Mouse (Mus musculus): Measurements from ENCODE around the gene Pfkfb3. TPM values are rescaled to one million over a fixed set of nuclear protein-coding genes. Genes with fewer than 3 reads are reported as not detected.
A peak's percentile ranks its signal among the peaks of the same experiment; 100 is the strongest.

The Pfkfb3 gene
- 23.4 and 24.8 TPM in 2 replicates for polyA plus RNA-seq (2015; fragmentation: Nextera tagmentation; extraction: Ambion mirVana)

- ATAC-seq = peak; percentile 90
- Histone ChIP-seq H3K27ac (no peak within 1 kb of the TSS), H3K9me3 (no peaks in the 10 kb centered on the region), H3K4me3 (replicated peaks) (peak within 1 kb of the TSS; percentile 57), H3K36me3 (no peaks in the 10 kb centered on the region), H3K27me3 (peaks cover 34% of the 10 kb centered on the region), H3K9ac (replicated peaks) (peak within 1 kb of the TSS; percentile 71), H3K4me1 (replicated peaks) (peaks cover 19% of the 10 kb centered on the region), H3K4me2 (replicated peaks) (peak within 1 kb of the TSS; percentile 92)
- WGBS = 1% methylated on average over 67 of the region's 67 CpGs
Observed at GRCm38 (mm10) chr2:11553471-11554400, at the start of gene Pfkfb3. Pfkfb3 (minus strand) TSS chr2:11554077.

GRCm38 (mm10) chr2:11602506-11603489 lies 48.9 kb upstream of the Pfkfb3 start:
- no peaks in the 10 kb centered on the region for H3K9me3 ChIP-seq
- H3K4me1 ChIP-seq (replicated peaks) = peaks cover 12% of the 10 kb centered on the region
- ATAC-seq = peak; percentile 99
- H3K4me3 ChIP-seq (replicated peaks) = peak overlapping the region; percentile 95
- peak overlapping the region; percentile 95 for H3K4me2 ChIP-seq (replicated peaks)
- under 1% methylated on average over 78 of the region's 78 CpGs for WGBS
- H3K9ac ChIP-seq (replicated peaks) = peak overlapping the region; percentile 98
- peaks cover 27% of the 10 kb centered on the region for H3K36me3 ChIP-seq
- H3K27ac ChIP-seq = peak overlapping the region; percentile 83
- H3K27me3 ChIP-seq = no peaks in the 10 kb centered on the region

- WGBS = 86% methylated on average over 6 of the region's 6 CpGs
- ATAC-seq = no peak
- peak overlapping the region; percentile 98 for H3K9ac ChIP-seq (replicated peaks)
- H3K4me2 ChIP-seq (replicated peaks) = peak overlapping the region; percentile 95
- no peaks in the 10 kb centered on the region for H3K27me3 ChIP-seq
- H3K9me3 ChIP-seq = no peaks in the 10 kb centered on the region
- peak overlapping the region; percentile 95 for H3K4me3 ChIP-seq (replicated peaks)
- H3K36me3 ChIP-seq = peaks cover 37% of the 10 kb centered on the region
- H3K27ac ChIP-seq = no peak overlapping the region
- peaks cover 12% of the 10 kb centered on the region for H3K4me1 ChIP-seq (replicated peaks)
Observed at GRCm38 (mm10) chr2:11601795-11602194, 47.9 kb upstream of the Pfkfb3 start.

- H3K36me3 ChIP-seq = peaks cover 69% of the 10 kb centered on the region
- no peak overlapping the region for H3K9ac ChIP-seq (replicated peaks)
- H3K4me2 ChIP-seq (replicated peaks) = no peak overlapping the region
- no peak overlapping the region for H3K4me3 ChIP-seq (replicated peaks)
- WGBS = 97% methylated on average over 7 of the region's 7 CpGs
- peaks cover 12% of the 10 kb centered on the region for H3K4me1 ChIP-seq (replicated peaks)
- H3K27ac ChIP-seq = no peak overlapping the region
- ATAC-seq = no peak
- no peaks in the 10 kb centered on the region for H3K9me3 ChIP-seq
- no peaks in the 10 kb centered on the region for H3K27me3 ChIP-seq
Observed at GRCm38 (mm10) chr2:11597906-11598305, 44.0 kb upstream of the Pfkfb3 start.

GRCm38 (mm10) chr2:11596690-11597089 lies 42.8 kb upstream of the Pfkfb3 start:
- H3K36me3 ChIP-seq = peaks cover 81% of the 10 kb centered on the region
- peaks cover 4% of the 10 kb centered on the region for H3K4me1 ChIP-seq (replicated peaks)
- 91% methylated on average over 2 of the region's 2 CpGs for WGBS
- no peak overlapping the region for H3K4me2 ChIP-seq (replicated peaks)
- H3K9me3 ChIP-seq = no peaks in the 10 kb centered on the region
- no peak overlapping the region for H3K4me3 ChIP-seq (replicated peaks)
- ATAC-seq = no peak
- no peaks in the 10 kb centered on the region for H3K27me3 ChIP-seq
- H3K9ac ChIP-seq (replicated peaks) = no peak overlapping the region
- H3K27ac ChIP-seq = no peak overlapping the region

- Histone ChIP-seq H3K9me3 (no peaks in the 10 kb centered on the region), H3K4me1 (replicated peaks) (no peaks in the 10 kb centered on the region), H3K27me3 (no peaks in the 10 kb centered on the region), H3K36me3 (peaks cover 99% of the 10 kb centered on the region), H3K4me2 (replicated peaks) (no peak overlapping the region), H3K4me3 (replicated peaks) (no peak overlapping the region), H3K9ac (replicated peaks) (no peak overlapping the region), H3K27ac (no peak overlapping the region)
- no peak for ATAC-seq
- 96% methylated on average over 4 of the region's 4 CpGs for WGBS
Observed at GRCm38 (mm10) chr2:11587996-11588395, 34.1 kb upstream of the Pfkfb3 start.

- Histone ChIP-seq H3K27me3 (no peaks in the 10 kb centered on the region), H3K27ac (no peak overlapping the region), H3K36me3 (peaks cover 31% of the 10 kb centered on the region), H3K9ac (replicated peaks) (no peak overlapping the region), H3K4me2 (replicated peaks) (no peak overlapping the region), H3K4me1 (replicated peaks) (no peaks in the 10 kb centered on the region), H3K9me3 (no peaks in the 10 kb centered on the region), H3K4me3 (replicated peaks) (no peak overlapping the region)
- WGBS = 96% methylated on average over 4 of the region's 4 CpGs
- no peak for ATAC-seq
Observed at GRCm38 (mm10) chr2:11579399-11579798, 25.5 kb upstream of the Pfkfb3 start.

GRCm38 (mm10) chr2:11578187-11578586 lies 24.3 kb upstream of the Pfkfb3 start:
- Histone ChIP-seq H3K9ac (replicated peaks) (no peak overlapping the region), H3K4me1 (replicated peaks) (no peaks in the 10 kb centered on the region), H3K4me3 (replicated peaks) (no peak overlapping the region), H3K36me3 (peaks cover 19% of the 10 kb centered on the region), H3K27ac (no peak overlapping the region), H3K27me3 (no peaks in the 10 kb centered on the region), H3K9me3 (no peaks in the 10 kb centered on the region), H3K4me2 (replicated peaks) (no peak overlapping the region)
- 92% methylated on average over 6 of the region's 6 CpGs for WGBS
- no peak for ATAC-seq

GRCm38 (mm10) chr2:11573684-11574083 lies 19.8 kb upstream of the Pfkfb3 start:
- no peaks in the 10 kb centered on the region for H3K9me3 ChIP-seq
- WGBS = 100% methylated on average over 1 of the region's 1 CpGs

GRCm38 (mm10) chr2:11571004-11571535 lies 17.2 kb upstream of the Pfkfb3 start:
- H3K36me3 ChIP-seq = no peaks in the 10 kb centered on the region
- H3K4me2 ChIP-seq (replicated peaks) = no peak overlapping the region
- 53% methylated on average over 6 of the region's 6 CpGs for WGBS
- H3K9ac ChIP-seq (replicated peaks) = no peak overlapping the region
- no peak overlapping the region for H3K27ac ChIP-seq
- H3K4me1 ChIP-seq (replicated peaks) = no peaks in the 10 kb centered on the region
- no peaks in the 10 kb centered on the region for H3K9me3 ChIP-seq
- H3K4me3 ChIP-seq (replicated peaks) = no peak overlapping the region
- ATAC-seq = no peak
- no peaks in the 10 kb centered on the region for H3K27me3 ChIP-seq

More at GRCm38 (mm10) chr2:11573684-11574083, 19.8 kb upstream of the Pfkfb3 start:
- no peaks in the 10 kb centered on the region for H3K27me3 ChIP-seq
- no peaks in the 10 kb centered on the region for H3K36me3 ChIP-seq
- no peak overlapping the region for H3K9ac ChIP-seq (replicated peaks)
- H3K27ac ChIP-seq = no peak overlapping the region
- ATAC-seq = no peak
- H3K4me3 ChIP-seq (replicated peaks) = no peak overlapping the region
- no peaks in the 10 kb centered on the region for H3K4me1 ChIP-seq (replicated peaks)
- H3K4me2 ChIP-seq (replicated peaks) = no peak overlapping the region

- Histone ChIP-seq H3K27ac (no peak overlapping the region), H3K9me3 (no peaks in the 10 kb centered on the region), H3K36me3 (no peaks in the 10 kb centered on the region), H3K27me3 (no peaks in the 10 kb centered on the region), H3K9ac (replicated peaks) (no peak overlapping the region), H3K4me1 (replicated peaks) (no peaks in the 10 kb centered on the region), H3K4me2 (replicated peaks) (no peak overlapping the region), H3K4me3 (replicated peaks) (no peak overlapping the region)
- 84% methylated on average over 7 of the region's 7 CpGs for whole genome bisulfite sequencing
- ATAC-seq = no peak
Observed at GRCm38 (mm10) chr2:11568471-11568870, 14.6 kb upstream of the Pfkfb3 start.
